Mouse (Mus musculus) myocyte (in vitro differentiated cells): ENCODE results near the gene Krt88.

Source experiments
- CEBPB ChIP-seq: IDR thresholded peaks from 2 replicates; pipeline ENCODE4 v1.6.1; 2011; ENCODE audit warnings: mild to moderate bottlenecking, moderate library complexity; ENCODE audit not compliant: poor library complexity, insufficient read depth, severe bottlenecking
- E2F4 ChIP-seq: IDR thresholded peaks from one replicate; pipeline ENCODE4 v1.6.1; 2011; ENCODE audit warnings: mild to moderate bottlenecking, control low read depth, moderate library complexity; ENCODE audit not compliant: insufficient read depth
- MAX ChIP-seq: IDR thresholded peaks from one replicate; pipeline ENCODE4 v1.6.1; 2011; ENCODE audit warnings: low read depth, mild to moderate bottlenecking, control low read depth
- MYOD1 ChIP-seq, 3 experiments: IDR thresholded peaks; one replicate each; pipeline ENCODE4 v1.6.1; 2011; ENCODE audit warnings: control low read depth in 2 of 3, low read depth in 2 of 3, mild to moderate bottlenecking in 2 of 3, moderate library complexity in 1 of 3; ENCODE audit not compliant: insufficient read length in 2 of 3, control insufficient read depth in 1 of 3
- POLR2A ChIP-seq: IDR thresholded peaks from one replicate; pipeline ENCODE4 v1.6.1; 2011; ENCODE audit warnings: low read depth, mild to moderate bottlenecking, control low read depth, moderate library complexity; ENCODE audit not compliant: insufficient read length
- POLR2AphosphoS2 ChIP-seq: IDR thresholded peaks from one replicate; pipeline ENCODE4 v1.6.1; 2011; ENCODE audit warnings: low read depth, control low read depth; ENCODE audit not compliant: insufficient read length
- SRF ChIP-seq: IDR thresholded peaks from one replicate; pipeline ENCODE4 v1.6.1; 2011; ENCODE audit warnings: low read depth; ENCODE audit not compliant: control insufficient read depth, insufficient read length
- TCF3 ChIP-seq: IDR thresholded peaks from one replicate; pipeline ENCODE4 v1.6.1; 2011; ENCODE audit warnings: low read depth, control low read depth; ENCODE audit not compliant: insufficient read length

- TF ChIP-seq POLR2A (no peak), CEBPB (no peak), MAX (no peak), E2F4 (no peak), POLR2AphosphoS2 (no peak), TCF3 (no peak), SRF (no peak), MYOD1 (IDR thresholded peaks at IDR 0.05; ENCODE audit: control insufficient read depth in 1 of 3, insufficient read length in 2 of 3, low read depth in 2 of 3) (no peak)
These were observed 16.1 kb downstream of the Krt88 start, which contains the start of gene Krt81 for GRCm38 (mm10) chr15:101463651-101464050.
